Mouse (Mus musculus): Measurements from ENCODE around the gene Amotl2. TPM values are rescaled to one million over a fixed set of nuclear protein-coding genes. Genes with fewer than 3 reads are reported as not detected.

Gene Amotl2
- polyA plus RNA-seq, 1 experiment from 2014 or later: 46.9 TPM

DNA sequence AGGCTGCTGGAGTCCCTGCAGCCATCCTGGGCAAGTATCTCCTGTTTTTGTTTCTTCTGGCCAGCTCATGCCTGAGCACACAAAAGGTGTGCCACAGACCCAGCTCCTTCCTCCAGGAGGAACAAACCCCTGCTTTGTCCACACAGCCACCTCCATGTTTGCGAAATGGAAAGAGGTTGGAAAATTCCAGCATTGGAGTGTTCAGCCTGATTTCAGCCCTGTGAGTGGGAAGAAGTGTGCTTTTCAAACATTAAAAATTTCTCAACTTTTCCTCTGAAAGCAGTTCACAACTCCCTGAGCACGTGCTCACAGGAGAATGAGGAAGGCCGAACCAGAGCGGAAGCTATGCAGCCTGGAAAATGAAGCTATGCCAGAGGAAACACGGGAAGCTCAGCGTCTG lies 15.4 kb upstream of the Amotl2 start:
- no peak overlapping the region for H3K4me3 ChIP-seq
- no peak overlapping the region for H3K4me2 ChIP-seq
- peaks cover 4% of the 10 kb centered on the region for H3K9me3 ChIP-seq (replicated peaks)
- H3K27me3 ChIP-seq: no peaks in the 10 kb centered on the region
- no peak for ATAC-seq
- H3K36me3 ChIP-seq (ENCODE audit: poor library complexity, severe bottlenecking): no peaks in the 10 kb centered on the region
- no peak overlapping the region for H3K27ac ChIP-seq
- H3K4me1 ChIP-seq: no peaks in the 10 kb centered on the region
- H3K9ac ChIP-seq: no peak overlapping the region
- 94% methylated on average over 6 of the region's 6 CpGs for WGBS

DNA sequence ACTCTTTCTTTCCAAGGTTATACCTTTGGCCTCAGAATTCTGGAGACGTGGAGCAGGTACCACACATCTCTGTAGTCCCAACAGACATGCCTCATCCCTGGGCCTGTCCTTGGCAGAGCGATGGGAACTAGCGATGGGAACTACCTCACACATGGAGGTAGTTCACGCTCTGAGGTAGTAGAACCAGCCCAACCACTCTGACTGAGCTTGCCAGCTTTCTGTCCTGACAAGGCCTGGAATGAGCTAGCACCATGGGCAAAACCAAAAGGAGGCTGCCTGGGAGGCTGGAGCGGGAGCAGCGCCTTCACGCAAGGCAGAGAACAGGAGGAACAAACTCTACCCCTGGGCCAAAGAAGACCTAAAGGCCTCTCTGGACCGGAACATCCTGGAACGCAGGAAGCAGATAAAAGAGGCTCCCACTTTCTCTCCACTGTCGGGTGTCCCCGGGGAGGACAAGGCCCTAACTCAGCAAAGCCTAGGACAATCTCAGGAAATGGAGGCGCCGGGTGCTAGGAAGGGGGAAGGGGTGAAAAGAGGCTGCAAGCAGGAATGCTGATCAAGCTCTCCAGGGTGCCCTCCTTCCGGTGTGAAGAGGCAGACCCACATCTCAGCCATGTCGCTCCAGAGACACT lies 6.9 kb upstream of the Amotl2 start:
- 81% methylated on average over 15 of the region's 15 CpGs for WGBS
- H3K27ac ChIP-seq: no peak overlapping the region; the same call in 1 of the 2 replicates

DNA sequence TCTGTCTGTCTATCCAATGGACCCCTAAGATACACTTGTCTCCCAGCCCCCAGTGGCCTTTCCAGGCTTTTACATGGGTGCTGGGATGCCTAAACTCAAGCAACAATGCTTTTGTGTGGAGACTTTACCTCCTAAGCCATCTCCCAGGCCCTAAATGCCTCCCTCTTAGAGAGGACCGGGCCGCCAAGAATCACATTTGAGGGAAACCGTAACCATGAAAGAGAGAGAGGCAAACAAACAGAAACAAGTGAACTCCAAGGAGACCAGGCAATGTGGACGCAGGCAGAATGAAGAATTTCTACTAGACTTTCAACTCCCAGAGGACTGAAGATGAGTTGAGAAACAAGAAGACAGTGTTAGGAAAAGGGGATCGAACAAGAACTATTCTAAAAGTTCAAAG lies 6.0 kb upstream of the Amotl2 start:
- Histone ChIP-seq H3K9me3 (replicated peaks) (no peaks in the 10 kb centered on the region), H3K9ac (no peak overlapping the region), H3K4me3 (no peak overlapping the region), H3K4me2 (no peak overlapping the region), H3K4me1 (peaks cover 10% of the 10 kb centered on the region), H3K27ac (no peak overlapping the region), H3K36me3 (ENCODE audit: poor library complexity, severe bottlenecking) (no peaks in the 10 kb centered on the region), H3K27me3 (no peaks in the 10 kb centered on the region)
- ATAC-seq: no peak
- WGBS: 79% methylated on average over 5 of the region's 5 CpGs

More for the DNA sequence above, 6.9 kb upstream of the Amotl2 start:
- H3K27me3 ChIP-seq: no peaks in the 10 kb centered on the region
- H3K9ac ChIP-seq: no peak overlapping the region
- no peak overlapping the region for H3K4me3 ChIP-seq
- peaks cover 1% of the 10 kb centered on the region; the same call in 1 of the 2 replicates for H3K4me1 ChIP-seq
- H3K36me3 ChIP-seq (ENCODE audit: poor library complexity, severe bottlenecking): no peaks in the 10 kb centered on the region
- no peak for ATAC-seq
- H3K4me2 ChIP-seq: no peak overlapping the region
- no peaks in the 10 kb centered on the region for H3K9me3 ChIP-seq (replicated peaks)

DNA sequence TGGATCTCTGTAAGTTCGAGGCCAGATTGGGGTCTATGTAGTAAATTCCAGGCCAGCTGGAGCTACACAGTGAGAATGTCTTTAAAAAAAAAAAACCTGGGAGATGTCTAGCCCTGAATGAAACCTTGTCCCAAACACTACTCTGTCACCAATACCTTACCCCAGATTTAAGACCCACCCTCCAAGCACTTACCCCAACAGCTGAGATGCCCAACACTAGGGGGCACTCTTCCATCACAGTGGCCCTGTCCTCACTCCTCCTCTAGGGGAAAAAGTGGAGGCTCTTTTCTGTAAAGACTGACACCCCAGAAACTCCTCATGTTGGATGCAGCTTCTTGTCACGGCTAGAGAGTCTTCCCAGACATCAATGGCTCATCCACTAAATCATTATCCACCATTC lies 2.7 kb upstream of the Amotl2 start:
- H3K27ac ChIP-seq: no peak overlapping the region
- H3K4me2 ChIP-seq: no peak overlapping the region
- no peaks in the 10 kb centered on the region for H3K36me3 ChIP-seq (ENCODE audit: poor library complexity, severe bottlenecking)
- no peak overlapping the region for H3K9ac ChIP-seq
- H3K4me1 ChIP-seq: peaks cover 28% of the 10 kb centered on the region
- no peak for ATAC-seq
- 59% methylated on average over 2 of the region's 2 CpGs for WGBS
- no peak overlapping the region for H3K4me3 ChIP-seq
- no peaks in the 10 kb centered on the region for H3K9me3 ChIP-seq (replicated peaks)
- H3K27me3 ChIP-seq: no peaks in the 10 kb centered on the region

DNA sequence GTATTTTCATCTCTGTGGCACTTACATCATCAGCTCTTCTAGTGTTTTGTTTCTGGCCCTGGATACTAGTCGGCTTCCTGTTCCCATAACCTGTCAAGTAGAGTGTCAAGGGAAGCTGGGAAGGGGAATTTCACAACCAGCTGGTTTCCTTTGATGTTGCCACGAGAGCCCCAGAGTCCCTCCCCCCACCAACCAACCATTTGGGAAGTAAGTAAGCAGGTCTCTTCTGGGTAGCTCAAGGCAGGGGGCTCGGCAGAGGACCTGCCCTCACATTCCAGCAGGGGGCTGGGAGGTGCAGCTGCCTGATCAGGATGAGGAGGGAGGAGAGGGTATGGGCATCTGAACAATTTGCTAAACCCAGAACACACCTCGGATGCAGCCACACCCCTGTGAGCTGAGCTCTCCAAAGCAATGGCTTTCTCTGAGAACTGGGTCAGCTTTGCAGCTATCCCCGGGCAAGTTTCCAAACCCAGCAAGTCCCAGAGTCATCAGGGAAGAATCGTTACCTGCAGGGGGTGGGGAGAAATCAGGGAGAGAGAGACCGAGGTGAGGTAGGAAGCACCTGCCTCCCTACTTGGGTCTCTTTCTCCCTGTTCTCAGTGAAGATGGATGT lies 1.5 kb upstream of the Amotl2 start:
- peaks cover 2% of the 10 kb centered on the region; the same call in 1 of the 2 replicates for H3K36me3 ChIP-seq (ENCODE audit: poor library complexity, severe bottlenecking)
- WGBS: 9% methylated on average over 7 of the region's 7 CpGs
- no peaks in the 10 kb centered on the region for H3K9me3 ChIP-seq (replicated peaks)
- H3K9ac ChIP-seq: no peak overlapping the region
- no peak overlapping the region for H3K27ac ChIP-seq
- H3K27me3 ChIP-seq: no peaks in the 10 kb centered on the region
- no peak for ATAC-seq
- H3K4me2 ChIP-seq: no peak overlapping the region
- H3K4me3 ChIP-seq: no peak overlapping the region
- peaks cover 38% of the 10 kb centered on the region for H3K4me1 ChIP-seq

DNA sequence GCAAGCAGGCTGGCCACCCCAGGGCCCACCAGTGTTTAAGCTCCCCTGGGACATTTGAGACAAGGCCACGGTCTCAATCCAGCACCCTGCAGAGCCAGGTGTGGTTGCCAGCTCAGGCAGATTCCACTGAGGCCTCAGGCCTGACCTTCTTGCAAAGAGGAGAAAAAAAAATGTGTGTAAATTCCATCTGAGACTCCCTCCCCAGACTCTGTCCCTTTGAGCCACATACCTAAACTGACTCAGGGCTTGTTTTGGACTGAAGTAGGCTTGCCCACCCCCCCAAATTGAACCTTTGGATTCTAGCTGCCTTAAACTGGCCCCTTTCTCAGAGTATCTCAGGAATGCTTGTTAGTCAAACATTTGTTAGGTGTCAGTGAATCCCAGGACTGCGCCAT lies 969 bp upstream of the Amotl2 start:
- whole genome bisulfite sequencing: 57% methylated on average over 2 of the region's 2 CpGs
- H3K9ac ChIP-seq: no peak overlapping the region

DNA sequence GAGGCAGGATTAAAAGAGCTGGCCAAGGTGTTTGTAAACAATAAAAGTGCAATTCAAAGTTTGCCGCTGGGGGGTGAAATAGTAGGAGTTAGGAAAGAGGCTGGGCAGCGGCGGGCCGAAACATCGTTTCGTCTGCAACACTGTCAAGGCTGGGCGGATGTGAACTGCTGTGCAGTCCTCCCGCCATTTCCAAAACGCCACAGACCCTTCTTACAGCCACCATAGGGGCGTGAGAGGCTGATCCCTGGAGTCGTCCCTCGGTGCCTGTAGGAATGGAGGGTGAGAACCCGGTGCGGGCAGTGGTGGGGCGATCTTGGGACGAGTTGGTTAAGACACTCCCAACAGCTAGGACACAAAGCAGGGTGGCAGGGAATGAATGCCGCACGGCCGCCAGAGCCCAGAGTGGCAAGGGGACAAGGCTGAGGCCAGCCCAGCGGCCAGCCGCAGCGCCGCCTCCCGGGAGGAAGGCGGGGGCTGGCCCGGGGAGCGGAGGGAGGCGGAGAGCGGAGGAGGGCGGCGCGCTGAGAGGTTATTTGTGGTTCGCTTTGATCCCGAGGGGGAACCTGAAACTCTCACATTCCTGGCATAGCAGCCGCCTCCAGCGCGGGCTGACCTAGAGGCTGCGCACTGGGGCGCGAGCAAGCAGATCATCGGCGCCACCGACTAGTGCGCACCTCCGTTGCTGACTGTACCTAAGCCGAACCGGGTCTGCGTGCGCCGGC lies 853 bp downstream of the Amotl2 start:
- peak overlapping the region; percentile 96 for H3K27ac ChIP-seq
- peaks cover 61% of the 10 kb centered on the region for H3K4me1 ChIP-seq
- H3K4me3 ChIP-seq: peak overlapping the region; percentile 92
- WGBS: under 1% methylated on average over 50 of the region's 50 CpGs
- no peaks in the 10 kb centered on the region for H3K9me3 ChIP-seq (replicated peaks)
- H3K36me3 ChIP-seq (ENCODE audit: poor library complexity, severe bottlenecking): peaks cover 26% of the 10 kb centered on the region
- peak overlapping the region; percentile 96 for H3K9ac ChIP-seq
- H3K27me3 ChIP-seq: no peaks in the 10 kb centered on the region
- peak overlapping the region; percentile 91 for H3K4me2 ChIP-seq
- peak; percentile 80 for ATAC-seq

More for the DNA sequence above, 969 bp upstream of the Amotl2 start:
- Histone ChIP-seq H3K4me2 (no peak overlapping the region), H3K4me3 (no peak overlapping the region), H3K27me3 (no peaks in the 10 kb centered on the region), H3K27ac (peak overlapping the region; percentile 25; the same call in 1 of the 2 replicates), H3K36me3 (ENCODE audit: poor library complexity, severe bottlenecking) (peaks cover 7% of the 10 kb centered on the region), H3K4me1 (peaks cover 43% of the 10 kb centered on the region), H3K9me3 (replicated peaks) (no peaks in the 10 kb centered on the region)
- ATAC-seq: no peak

DNA sequence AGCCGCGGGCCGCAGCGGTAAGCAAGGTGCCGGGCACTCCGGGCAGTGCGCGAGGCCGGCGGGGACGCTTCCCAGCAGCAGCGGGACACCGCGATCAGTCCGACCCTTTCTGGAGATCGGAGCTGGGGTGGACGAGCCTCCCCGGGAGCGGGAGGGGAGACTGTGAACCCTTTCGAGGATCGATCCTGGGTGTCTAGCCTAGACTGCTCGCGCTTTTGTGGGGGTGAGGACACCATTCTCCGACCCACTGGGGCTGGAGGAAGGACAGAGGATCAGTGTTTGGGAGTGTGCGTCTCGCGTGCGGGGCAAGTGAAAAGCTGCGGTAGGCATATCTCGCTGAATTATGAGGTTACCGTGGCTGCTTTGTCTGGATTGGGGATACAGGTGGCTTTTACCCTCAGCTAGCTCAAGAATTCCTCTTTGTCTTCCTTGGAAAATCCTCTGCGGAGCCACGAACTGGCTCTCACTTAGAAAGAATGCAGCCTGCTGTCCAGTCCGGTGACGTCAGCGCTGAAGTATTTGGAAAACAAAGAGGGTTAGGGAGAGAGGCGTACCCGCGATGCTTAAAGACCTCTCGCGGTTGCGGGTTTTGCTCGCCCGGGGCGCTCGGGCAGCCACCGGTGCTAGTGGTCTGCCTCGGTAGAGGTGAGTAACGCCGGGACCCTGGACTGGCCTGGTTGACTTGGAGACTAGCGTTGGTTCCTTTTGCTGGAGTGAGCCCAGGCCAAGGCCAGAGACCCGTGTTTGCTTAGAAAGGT lies 1.6 kb downstream of the Amotl2 start:
- peak overlapping the region; percentile 96 for H3K9ac ChIP-seq
- no peaks in the 10 kb centered on the region for H3K27me3 ChIP-seq
- WGBS: under 1% methylated on average over 52 of the region's 52 CpGs
- H3K27ac ChIP-seq: peak overlapping the region; percentile 96
- H3K36me3 ChIP-seq (ENCODE audit: poor library complexity, severe bottlenecking): peaks cover 33% of the 10 kb centered on the region
- H3K4me3 ChIP-seq: peak overlapping the region; percentile 92
- peak; percentile 60 for ATAC-seq
- peak overlapping the region; percentile 91 for H3K4me2 ChIP-seq
- H3K9me3 ChIP-seq (replicated peaks): no peaks in the 10 kb centered on the region
- peaks cover 68% of the 10 kb centered on the region for H3K4me1 ChIP-seq

DNA sequence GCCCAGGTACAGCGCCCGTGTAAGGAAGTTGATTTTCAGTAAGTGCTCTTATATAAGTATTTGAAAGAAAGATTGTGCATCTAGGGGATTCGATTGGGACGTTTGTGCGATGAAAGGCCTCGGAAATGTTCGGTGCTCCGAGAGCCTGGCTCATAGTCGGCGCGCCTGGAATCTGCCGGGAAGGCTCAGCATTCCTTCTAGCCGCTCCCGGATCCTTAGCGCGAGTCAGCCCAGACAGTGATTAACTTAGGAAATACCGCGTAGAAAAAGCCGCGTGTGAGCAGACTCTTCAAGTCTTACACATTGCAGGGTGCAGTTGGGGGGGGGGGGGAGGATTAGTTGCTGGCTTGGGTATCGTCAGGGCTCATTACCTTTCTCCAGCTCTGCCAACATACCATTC lies 2.2 kb downstream of the Amotl2 start:
- Histone ChIP-seq H3K36me3 (ENCODE audit: poor library complexity, severe bottlenecking) (peaks cover 39% of the 10 kb centered on the region), H3K9me3 (replicated peaks) (no peaks in the 10 kb centered on the region), H3K4me3 (peak overlapping the region; percentile 92), H3K27me3 (no peaks in the 10 kb centered on the region), H3K9ac (peak overlapping the region; percentile 96), H3K4me2 (peak overlapping the region; percentile 91), H3K4me1 (peaks cover 74% of the 10 kb centered on the region), H3K27ac (peak overlapping the region; percentile 96)
- WGBS: under 1% methylated on average over 21 of the region's 21 CpGs
- ATAC-seq: no peak

DNA sequence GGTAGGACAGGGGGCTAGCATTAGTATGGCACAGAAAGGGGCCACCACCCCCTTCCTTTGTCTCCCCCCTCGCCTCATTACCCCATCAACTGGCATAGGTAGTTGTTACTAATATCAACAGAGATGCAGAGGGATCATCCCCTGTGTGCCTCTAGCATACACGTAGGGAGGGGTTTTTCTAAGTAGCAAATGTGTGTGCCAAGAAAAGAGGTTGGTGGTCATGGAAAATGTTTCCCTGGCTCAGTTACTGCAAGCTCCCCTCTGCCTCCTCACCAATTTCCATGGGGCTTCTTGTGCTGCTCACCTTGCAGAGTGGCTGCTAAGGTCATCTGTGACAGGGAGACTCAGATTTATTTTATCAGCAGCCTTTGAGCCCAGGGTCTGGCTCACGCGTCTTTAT lies 2.6 kb downstream of the Amotl2 start:
- Histone ChIP-seq H3K27ac (peak overlapping the region; percentile 96), H3K4me1 (peaks cover 78% of the 10 kb centered on the region), H3K9ac (peak overlapping the region; percentile 96), H3K4me2 (peak overlapping the region; percentile 91), H3K4me3 (peak overlapping the region; percentile 92), H3K27me3 (no peaks in the 10 kb centered on the region), H3K36me3 (ENCODE audit: poor library complexity, severe bottlenecking) (peaks cover 43% of the 10 kb centered on the region), H3K9me3 (replicated peaks) (no peaks in the 10 kb centered on the region)
- no peak for ATAC-seq
- 0% methylated on average over 4 of the region's 4 CpGs for WGBS

DNA sequence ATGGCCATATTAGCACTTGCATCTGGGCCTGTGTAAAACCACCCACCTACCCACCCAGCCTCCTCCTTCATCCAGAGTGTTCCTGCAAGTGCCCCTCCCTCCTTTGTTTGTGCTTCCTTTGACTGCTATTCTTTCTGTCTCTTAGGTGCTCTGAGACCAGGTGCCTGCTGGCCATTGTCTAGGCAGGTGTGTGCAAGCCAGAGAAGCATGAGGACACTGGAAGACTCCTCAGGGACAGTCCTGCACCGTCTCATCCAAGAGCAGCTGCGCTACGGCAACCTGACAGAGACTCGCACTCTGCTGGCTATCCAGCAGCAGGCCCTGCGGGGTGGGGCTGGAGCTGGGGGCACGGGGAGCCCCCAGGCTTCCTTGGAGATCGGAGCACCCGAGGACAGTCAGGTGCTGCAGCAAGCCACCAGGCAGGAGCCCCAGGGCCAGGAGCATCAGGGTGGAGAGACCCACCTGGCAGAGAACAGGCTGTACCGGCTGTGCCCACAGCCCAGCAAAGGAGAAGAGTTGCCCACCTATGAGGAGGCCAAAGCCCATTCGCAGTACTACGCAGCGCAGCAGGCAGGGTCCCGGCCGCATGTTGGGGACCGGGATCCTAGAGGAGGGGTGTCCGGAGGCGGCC lies 3.6 kb downstream of the Amotl2 start:
- 63% methylated on average over 17 of the region's 17 CpGs for WGBS
- Histone ChIP-seq H3K9me3 (replicated peaks) (no peaks in the 10 kb centered on the region), H3K27me3 (no peaks in the 10 kb centered on the region), H3K4me2 (peak overlapping the region; percentile 91), H3K36me3 (ENCODE audit: poor library complexity, severe bottlenecking) (peaks cover 53% of the 10 kb centered on the region), H3K27ac (peak overlapping the region; percentile 58), H3K4me3 (peak overlapping the region; percentile 92), H3K4me1 (peaks cover 82% of the 10 kb centered on the region), H3K9ac (peak overlapping the region; percentile 96)
- no peak for ATAC-seq
